Mouse (Mus musculus): ENCODE measurements around the gene Snph.
"Not testable (repeated sequence)": the region's sequence is repeated elsewhere in the genome, so short reads cannot be mapped to it uniquely, and the experiment has no call there.

- TF ChIP-seq MAFK (IDR thresholded peaks at IDR 0.05; ENCODE audit: insufficient read depth, low read depth, low read length); HCFC1 (IDR thresholded peaks at IDR 0.05; ENCODE audit: borderline replicate concordance, insufficient read depth, low read length); CHD2 (IDR thresholded peaks at IDR 0.05; ENCODE audit: low read depth, low read length); ZNF384 (IDR thresholded peaks at IDR 0.05; ENCODE audit: low read depth, low read length): not testable (repeated sequence)
These were observed 16.6 kb downstream of the Snph start for GRCm38 (mm10) chr2:151615779-151616178.

Measured in ES-E14 (cell line).